Mouse (Mus musculus): ENCODE measurements at regions not wholly inside any gene's neighbourhood (a gene's known extent, or its start where the extent isn't known, plus 50 kb on each side); places are given as distances from the start of the nearest gene placed in this dataset.

- TF ChIP-seq CTCF (IDR thresholded peaks at IDR 0.05; ENCODE audit: borderline replicate concordance, extremely low read depth, insufficient read depth, insufficient read length) (no peak), POLR2A (IDR thresholded peaks at IDR 0.05; ENCODE audit: borderline replicate concordance, extremely low read depth, insufficient read depth, insufficient read length, poor library complexity, severe bottlenecking) (no peak)
- no peak for DNase-seq (ENCODE audit: low read depth)
Observed at GRCm38 (mm10) chr4:4858345-4858744, 65.2 kb upstream of the Impad1 start.

All from brain, embryonic 14.5 days (tissue).